8 mouse cellular contexts compared by ENCODE assay signal in the genomic region with DNA sequence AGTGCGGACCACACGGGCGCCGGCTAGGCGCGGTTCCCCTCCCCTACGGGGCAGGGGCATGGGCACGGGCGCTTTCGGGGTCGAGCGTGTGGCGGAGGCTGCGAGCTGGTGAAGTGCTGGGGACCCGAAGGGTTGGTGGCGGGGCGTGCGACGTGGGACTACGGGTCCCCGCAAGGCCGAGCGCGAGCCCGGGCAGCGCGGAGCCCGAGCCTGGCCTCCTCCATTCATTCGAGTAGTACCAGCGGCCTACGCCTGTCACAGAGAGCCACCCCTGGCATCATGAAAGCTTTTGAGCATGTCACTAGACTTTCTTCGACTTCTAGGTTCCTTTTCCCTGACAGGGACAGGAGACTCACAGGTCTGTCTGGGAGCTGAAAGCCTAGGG. TPM values are rescaled to one million over a fixed set of nuclear protein-coding genes. Genes with fewer than 3 reads are reported as not detected.
DNase-seq lines count a peak whose midpoint lies in the region; ATAC-seq and TF ChIP-seq lines count a peak whose summit lies in the region.

A gene (minus strand): TSS at position 134 of the 385 bp plus-strand sequence.

- H3K27me3 ChIP-seq in heart, embryonic 14.5 days (ENCODE audit: control insufficient read depth, insufficient read depth, low read length): no peaks in the 10 kb centered on the region
- no peaks in the 10 kb centered on the region for H3K27me3 ChIP-seq in forebrain, embryonic 15.5 days
- H3K27me3 ChIP-seq in limb, embryonic 10.5 days (ENCODE audit: low read depth, poor library complexity, severe bottlenecking): no peaks in the 10 kb centered on the region

- DNase-seq in heart, adult 11 months: no peak
- DNase-seq in 416B (ENCODE audit: low read depth): peak; percentile 67
- no peak for DNase-seq in limb, embryonic 10.5 days (ENCODE audit: low spot score)
- DNase-seq in ovary, postnatal 36 days (ENCODE audit: low spot score): no peak

- no peaks in the 10 kb centered on the region for H3K9me3 ChIP-seq in heart, embryonic 14.5 days (ENCODE audit: control insufficient read depth, low read length)
- no peaks in the 10 kb centered on the region for H3K9me3 ChIP-seq in forebrain, embryonic 15.5 days
- H3K9me3 ChIP-seq in limb, embryonic 10.5 days (replicated peaks): no peaks in the 10 kb centered on the region

- H3K4me3 ChIP-seq in heart, embryonic 14.5 days (ENCODE audit: control insufficient read depth in 1 of 2, insufficient read depth in 1 of 2, low read depth in 1 of 2, low read length in 2 of 2): peak within 1 kb of the TSS; percentile 87 to 96
- peak within 1 kb of the TSS; percentile 92 for H3K4me3 ChIP-seq in bone marrow, adult 2 months (replicated peaks; ENCODE audit: control insufficient read depth, low read depth, low read length)
- H3K4me3 ChIP-seq in forebrain, embryonic 15.5 days: peak within 1 kb of the TSS; percentile 75
- peak within 1 kb of the TSS; percentile 93 for H3K4me3 ChIP-seq in limb, embryonic 10.5 days
- H3K4me3 ChIP-seq in olfactory bulb, adult 2 months (ENCODE audit: insufficient read depth, low read depth, low read length): peak within 1 kb of the TSS; percentile 95

- WGBS in heart, embryonic 14.5 days: 0% methylated on average over 27 of the region's 32 CpGs
- under 1% methylated on average over 32 of the region's 32 CpGs for WGBS in bone marrow, adult 2 months
- WGBS in forebrain, embryonic 15.5 days: under 1% methylated on average over 32 of the region's 32 CpGs
- WGBS in limb, embryonic 10.5 days: under 1% methylated on average over 32 of the region's 32 CpGs
- under 1% methylated on average over 32 of the region's 32 CpGs for WGBS in olfactory bulb, adult 2 months

- H3K4me1 ChIP-seq in heart, embryonic 14.5 days (ENCODE audit: control insufficient read depth in 2 of 2, insufficient read depth in 2 of 2, low read length in 2 of 2): peaks cover 5 to 18% of the 10 kb centered on the region in 2 experiments
- H3K4me1 ChIP-seq in bone marrow, adult 2 months (ENCODE audit: control insufficient read depth, insufficient read depth, low read length): peaks cover 3% of the 10 kb centered on the region
- peaks cover 23% of the 10 kb centered on the region for H3K4me1 ChIP-seq in forebrain, embryonic 15.5 days
- H3K4me1 ChIP-seq in limb, embryonic 10.5 days: peaks cover 18% of the 10 kb centered on the region
- H3K4me1 ChIP-seq in olfactory bulb, adult 2 months (ENCODE audit: control insufficient read depth, insufficient read depth, low read length): no peaks in the 10 kb centered on the region; the same call in 1 of the 2 replicates

- peak within 1 kb of the TSS; percentile 83 to 95 for H3K27ac ChIP-seq in heart, embryonic 14.5 days (replicated peaks in 1 of 2; ENCODE audit: control insufficient read depth in 1 of 2, insufficient read depth in 1 of 2, low read depth in 2 of 2, low read length in 2 of 2)
- H3K27ac ChIP-seq in bone marrow, adult 2 months (ENCODE audit: control insufficient read depth, insufficient read depth, low read depth, low read length, poor library complexity): peak within 1 kb of the TSS; percentile 98
- peak within 1 kb of the TSS; percentile 96 for H3K27ac ChIP-seq in forebrain, embryonic 15.5 days (replicated peaks)
- peak within 1 kb of the TSS; percentile 99 for H3K27ac ChIP-seq in limb, embryonic 10.5 days
- peak within 1 kb of the TSS; percentile 58 for H3K27ac ChIP-seq in olfactory bulb, adult 2 months (ENCODE audit: insufficient read depth, low read depth, low read length)

- H3K36me3 ChIP-seq in heart, embryonic 14.5 days (ENCODE audit: control insufficient read depth, insufficient read depth, low read length): peaks cover 20% of the 10 kb centered on the region
- H3K36me3 ChIP-seq in forebrain, embryonic 15.5 days: peaks cover 13% of the 10 kb centered on the region
- peaks cover 31% of the 10 kb centered on the region for H3K36me3 ChIP-seq in limb, embryonic 10.5 days

- no peak for TF ChIP-seq POLR2A in bone marrow, adult 2 months (IDR thresholded peaks at IDR 0.05; ENCODE audit: borderline replicate concordance, control insufficient read depth, low read depth, low read length)
- no peak; the same call in 1 of the 2 replicates for TF ChIP-seq POLR2A in olfactory bulb, adult 2 months (IDR thresholded peaks at IDR 0.05; ENCODE audit: insufficient read depth, low read depth, low read length)

- peak within 1 kb of the TSS; percentile 94 for H3K9ac ChIP-seq in heart, embryonic 14.5 days (ENCODE audit: low read length)
- peak within 1 kb of the TSS; percentile 92 for H3K9ac ChIP-seq in forebrain, embryonic 15.5 days (replicated peaks)

- peak; percentile 57 for ATAC-seq in heart, embryonic 14.5 days (ENCODE audit: insufficient number of reproducible peaks, insufficient read depth, low FRiP score, low read depth)
- peak; percentile 65 for ATAC-seq in forebrain, embryonic 15.5 days (replicated peaks)

- H3K4me2 ChIP-seq in heart, embryonic 14.5 days (ENCODE audit: low read length): peak within 1 kb of the TSS; percentile 79
- peak within 1 kb of the TSS; percentile 68 for H3K4me2 ChIP-seq in forebrain, embryonic 15.5 days (replicated peaks)

- TF ChIP-seq CTCF in bone marrow, adult 2 months (IDR thresholded peaks at IDR 0.05; ENCODE audit: control insufficient read depth, insufficient read depth, low read length): no peak
- no peak for TF ChIP-seq CTCF in olfactory bulb, adult 2 months (IDR thresholded peaks at IDR 0.05; ENCODE audit: insufficient read depth, low read depth, low read length)

RNA-seq across cellular contexts. Expression of the gene that starts here (rescaled TPM):
- polyA plus RNA-seq in heart, embryonic 14.5 days (2014; fragmentation: Nextera tagmentation; extraction: Ambion mirVana): 0.43 and 0.46 TPM in 2 replicates
- polyA plus RNA-seq in bone marrow, adult 2 months (2011; ENCODE audit: insufficient read depth, insufficient read length, low replicate concordance, missing spikeins): 3.4 TPM in 1 of 2 replicates, not detected in the other
- polyA plus RNA-seq in forebrain, embryonic 15.5 days (2015; fragmentation: Nextera tagmentation; extraction: Ambion mirVana): 0.52 and 0.53 TPM in 2 replicates
- 0.58 and 0.66 TPM in 2 replicates for polyA plus RNA-seq in limb, embryonic 10.5 days (2016; fragmentation: Nextera tagmentation; extraction: Ambion mirVana)
- polyA plus RNA-seq in olfactory bulb, adult 2 months (2012; ENCODE audit: insufficient read depth, insufficient read length, low replicate concordance, missing spikeins): not detected in 2 replicates

Comparison
In these comparisons a context has a peak if more than half of its experiments do, and no peak if none do; other contexts are left out.
1. Peak in ATAC-seq, H3K4me3 ChIP-seq, H3K27ac ChIP-seq, H3K9ac ChIP-seq and H3K4me2 ChIP-seq in heart, embryonic 14.5 days; RNA of the gene not detected or under 1 TPM.
2. Peak in ATAC-seq, H3K4me3 ChIP-seq, H3K27ac ChIP-seq, H3K9ac ChIP-seq and H3K4me2 ChIP-seq in forebrain, embryonic 15.5 days; RNA of the gene not detected or under 1 TPM.